Mouse (Mus musculus) forebrain, postnatal 0 days (tissue): Measurements from ENCODE around the gene Col6a1. TPM values are rescaled to one million over a fixed set of nuclear protein-coding genes. Genes with fewer than 3 reads are reported as not detected.

ENCODE experiments used
- ATAC-seq: fragments of 200-750 bp; cut with Nextera tagmentation; 2 replicates; pipeline ENCODE4 v1.8.0; 2017; ENCODE audit warnings: mild to moderate bottlenecking, moderate library complexity
- DNase-seq: peaks from one replicate; pipeline ENCODE4 v3.0.0-alpha.2; 2015
- H3K27ac ChIP-seq: fragments of 300-500 bp; sonication (generic); 2 replicates; pipeline ENCODE4 v1.5.1; 2014; ENCODE audit warnings: low read depth, mild to moderate bottlenecking, antibody characterized with exemption, low read length, moderate library complexity, mixed read lengths
- H3K27me3 ChIP-seq: fragments of 300-500 bp; sonication (generic); 2 replicates; pipeline ENCODE4 v1.6.1; 2014; ENCODE audit warnings: mild to moderate bottlenecking, low read length, mixed read lengths; ENCODE audit not compliant: insufficient read depth
- H3K36me3 ChIP-seq: fragments of 300-500 bp; sonication (generic); 2 replicates; pipeline ENCODE4 v1.6.1; 2014; ENCODE audit warnings: mild to moderate bottlenecking, moderate library complexity; ENCODE audit not compliant: insufficient read depth
- H3K4me1 ChIP-seq: fragments of 300-500 bp; sonication (generic); 2 replicates; pipeline ENCODE4 v1.6.1; 2014; ENCODE audit warnings: antibody characterized with exemption; ENCODE audit not compliant: insufficient read depth
- H3K4me2 ChIP-seq: fragments of 300-500 bp; sonication (generic); 2 replicates; pipeline ENCODE4 v1.6.1; 2014; ENCODE audit warnings: low read depth, mild to moderate bottlenecking, moderate library complexity
- H3K4me3 ChIP-seq: fragments of 300-500 bp; sonication (generic); 2 replicates; pipeline ENCODE4 v1.5.1; 2014; ENCODE audit warnings: low read depth, low read length, mixed read lengths
- H3K9ac ChIP-seq: fragments of 300-500 bp; sonication (generic); 2 replicates; pipeline ENCODE4 v1.6.1; 2014; ENCODE audit warnings: mild to moderate bottlenecking
- H3K9me3 ChIP-seq: fragments of 300-500 bp; sonication (generic); 2 replicates; pipeline ENCODE4 v1.6.1; 2016; ENCODE audit warnings: low read length
- CTCF ChIP-seq: sonication (generic); IDR thresholded peaks from 2 replicates; pipeline ENCODE4 v1.5.1; 2016; ENCODE audit warnings: antibody characterized with exemption, control low read depth, low read depth
- WGBS: fragments of 180-500 bp; shearing (Covaris S2); extraction: QIAGEN DNeasy Blood & Tissue Kit; methylation state at CpG from one replicate; pipeline ENCODE4 v1.1.7; 2014; 5-methylcytosine and 5-hydroxymethylcytosine counted together
- polyA plus RNA-seq: library from polyadenylated mRNA; unstranded; fragments of >200 nt; fragmentation: Nextera tagmentation; extraction: Ambion mirVana; gene quantifications from 2 replicates; pipeline ENCODE4 v1.2.1, GENCODE M21; 2015
- total RNA-seq: library from RNA; depleted of rRNA; stranded (reverse); fragments of >200 nt; gene quantifications from 2 replicates; pipeline ENCODE4 v1.2.3, GENCODE M21; 2014

Gene Col6a1
- total and polyA plus RNA-seq, 2 experiments from 2014 or later, result 14.6 to 31.8 TPM

GRCm38 (mm10) chr10:76683461-76683860 is 42.5 kb downstream of the Col6a1 start:
- Histone ChIP-seq H3K36me3 (no peaks in the 10 kb centered on the region), H3K4me1 (no peaks in the 10 kb centered on the region), H3K9me3 (no peaks in the 10 kb centered on the region), H3K4me3 (no peak overlapping the region), H3K9ac (no peak overlapping the region), H3K4me2 (no peak overlapping the region), H3K27me3 (no peaks in the 10 kb centered on the region), H3K27ac (no peak overlapping the region)
- no peak for DNase-seq
- ATAC-seq, result no peak
- 62% methylated on average over 7 of the region's 7 CpGs for WGBS
- TF ChIP-seq CTCF, result no peak

GRCm38 (mm10) chr10:76681882-76682281 is 44.1 kb downstream of the Col6a1 start:
- no peaks in the 10 kb centered on the region for H3K4me1 ChIP-seq
- no peak for DNase-seq
- TF ChIP-seq CTCF, result no peak
- H3K36me3 ChIP-seq, result no peaks in the 10 kb centered on the region
- no peaks in the 10 kb centered on the region for H3K9me3 ChIP-seq
- no peak overlapping the region for H3K27ac ChIP-seq
- H3K4me2 ChIP-seq, result no peak overlapping the region
- WGBS, result 87% methylated on average over 3 of the region's 3 CpGs
- no peaks in the 10 kb centered on the region for H3K27me3 ChIP-seq
- ATAC-seq, result no peak
- no peak overlapping the region for H3K4me3 ChIP-seq
- H3K9ac ChIP-seq, result no peak overlapping the region

- ATAC-seq, result no peak
- 82% methylated on average over 6 of the region's 6 CpGs for WGBS
- Histone ChIP-seq H3K9me3 (no peaks in the 10 kb centered on the region), H3K27me3 (no peaks in the 10 kb centered on the region), H3K36me3 (no peaks in the 10 kb centered on the region), H3K27ac (no peak overlapping the region), H3K4me3 (no peak overlapping the region), H3K9ac (no peak overlapping the region), H3K4me1 (no peaks in the 10 kb centered on the region), H3K4me2 (no peak overlapping the region)
- TF ChIP-seq CTCF, result no peak
- no peak for DNase-seq
Measured at GRCm38 (mm10) chr10:76680758-76681650, 45.0 kb downstream of the Col6a1 start.

- Histone ChIP-seq H3K27ac (no peak overlapping the region), H3K4me2 (no peak overlapping the region), H3K27me3 (no peaks in the 10 kb centered on the region), H3K4me3 (no peak overlapping the region), H3K36me3 (no peaks in the 10 kb centered on the region), H3K9ac (no peak overlapping the region), H3K4me1 (no peaks in the 10 kb centered on the region), H3K9me3 (no peaks in the 10 kb centered on the region)
- TF ChIP-seq CTCF, result no peak
- ATAC-seq, result no peak
- 65% methylated on average over 7 of the region's 7 CpGs for WGBS
- no peak for DNase-seq
Measured at GRCm38 (mm10) chr10:76678122-76678521, 47.8 kb downstream of the Col6a1 start.

- H3K4me1 ChIP-seq, result no peaks in the 10 kb centered on the region
- no peaks in the 10 kb centered on the region for H3K9me3 ChIP-seq
- H3K27ac ChIP-seq, result no peak overlapping the region
- DNase-seq, result no peak
- no peaks in the 10 kb centered on the region for H3K36me3 ChIP-seq
- H3K9ac ChIP-seq, result no peak overlapping the region
- TF ChIP-seq CTCF, result no peak
- whole genome bisulfite sequencing, result 88% methylated on average over 2 of the region's 2 CpGs
- no peak overlapping the region for H3K4me2 ChIP-seq
- H3K4me3 ChIP-seq, result no peak overlapping the region
- ATAC-seq, result no peak
- H3K27me3 ChIP-seq, result no peaks in the 10 kb centered on the region
Measured at GRCm38 (mm10) chr10:76675268-76675667, 50.7 kb downstream of the Col6a1 start.

- DNase-seq, result no peak
- no peak for TF ChIP-seq CTCF
- no peak overlapping the region for H3K4me2 ChIP-seq
- H3K4me1 ChIP-seq, result no peaks in the 10 kb centered on the region
- no peak overlapping the region for H3K9ac ChIP-seq
- H3K27ac ChIP-seq, result no peak overlapping the region
- 78% methylated on average over 6 of the region's 6 CpGs for WGBS
- no peaks in the 10 kb centered on the region for H3K9me3 ChIP-seq
- no peak for ATAC-seq
- H3K27me3 ChIP-seq, result no peaks in the 10 kb centered on the region
- no peak overlapping the region for H3K4me3 ChIP-seq
- H3K36me3 ChIP-seq, result no peaks in the 10 kb centered on the region
Measured at GRCm38 (mm10) chr10:76674581-76674980, 51.4 kb downstream of the Col6a1 start.

GRCm38 (mm10) chr10:76671939-76672338 is 54.0 kb downstream of the Col6a1 start:
- Histone ChIP-seq H3K4me3 (no peak overlapping the region), H3K36me3 (no peaks in the 10 kb centered on the region), H3K9me3 (no peaks in the 10 kb centered on the region), H3K9ac (no peak overlapping the region), H3K4me2 (no peak overlapping the region), H3K27ac (no peak overlapping the region), H3K4me1 (no peaks in the 10 kb centered on the region), H3K27me3 (no peaks in the 10 kb centered on the region)
- DNase-seq (no peak), ATAC-seq (no peak)
- no peak for TF ChIP-seq CTCF
- 79% methylated on average over 9 of the region's 9 CpGs for WGBS
